Mouse (Mus musculus) small intestine, adult 10 weeks (tissue): ENCODE results near the gene Fkbp9. TPM values are rescaled to one million over a fixed set of nuclear protein-coding genes. Genes with fewer than 3 reads are reported as not detected.

Source experiments
- polyA plus RNA-seq: library from polyadenylated mRNA; stranded (reverse); fragments of 350-450 nt; fragmentation: Illumina TruSeq; extraction: RNeasy Lipid Tissue Mini Kit (QIAGEN cat#74804); gene quantifications from one replicate; pipeline ENCODE4 v1.2.3, GENCODE M21; 2014; ENCODE audit warnings: low replicate concordance

Fkbp9 gene
- 9.9 TPM for polyA plus RNA-seq

DNA sequence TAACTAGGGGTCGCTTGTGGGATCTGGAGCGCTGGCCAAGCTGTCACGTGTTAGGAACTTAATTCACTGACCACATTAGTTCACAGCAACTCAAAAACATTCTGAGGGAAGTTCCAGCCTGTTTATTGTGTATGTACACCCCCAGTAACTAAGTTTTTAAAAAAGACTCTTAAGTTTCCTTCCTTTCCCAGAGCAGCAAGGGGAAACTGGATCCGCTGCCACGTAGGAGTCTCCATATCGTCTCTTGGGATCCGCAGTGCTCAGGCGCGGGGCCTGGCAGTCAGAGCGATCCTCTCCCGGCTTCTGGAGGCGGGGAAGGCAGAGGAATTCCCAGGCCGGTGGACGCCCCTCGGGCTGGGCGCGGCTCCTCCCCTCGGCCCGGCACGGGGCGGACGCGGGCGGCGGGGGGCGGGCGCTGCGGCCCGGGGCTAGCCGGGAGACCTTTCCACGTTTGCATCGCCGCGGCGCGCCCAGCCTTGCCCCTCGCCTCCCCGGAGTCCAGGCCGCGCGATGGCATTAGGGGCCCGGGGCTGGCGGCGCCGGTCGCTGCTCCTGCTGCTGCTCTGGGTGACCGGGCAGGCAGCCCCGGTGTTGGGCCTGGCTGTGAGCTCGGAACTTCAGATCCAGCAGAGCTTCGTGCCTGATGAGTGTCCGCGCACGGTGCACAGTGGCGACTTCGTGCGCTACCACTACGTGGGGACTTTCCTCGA, at the start of gene Fkbp9:
Fkbp9 (plus strand) TSS at position 363 of the 710 bp plus-strand sequence.

GRCm38 (mm10) chr6:56797311-56798151, 34.3 kb upstream of the Fkbp9 start, which contains the start of gene Kbtbd2:
Gene Kbtbd2, minus strand, starts transcription at chr6:56797813.

DNA sequence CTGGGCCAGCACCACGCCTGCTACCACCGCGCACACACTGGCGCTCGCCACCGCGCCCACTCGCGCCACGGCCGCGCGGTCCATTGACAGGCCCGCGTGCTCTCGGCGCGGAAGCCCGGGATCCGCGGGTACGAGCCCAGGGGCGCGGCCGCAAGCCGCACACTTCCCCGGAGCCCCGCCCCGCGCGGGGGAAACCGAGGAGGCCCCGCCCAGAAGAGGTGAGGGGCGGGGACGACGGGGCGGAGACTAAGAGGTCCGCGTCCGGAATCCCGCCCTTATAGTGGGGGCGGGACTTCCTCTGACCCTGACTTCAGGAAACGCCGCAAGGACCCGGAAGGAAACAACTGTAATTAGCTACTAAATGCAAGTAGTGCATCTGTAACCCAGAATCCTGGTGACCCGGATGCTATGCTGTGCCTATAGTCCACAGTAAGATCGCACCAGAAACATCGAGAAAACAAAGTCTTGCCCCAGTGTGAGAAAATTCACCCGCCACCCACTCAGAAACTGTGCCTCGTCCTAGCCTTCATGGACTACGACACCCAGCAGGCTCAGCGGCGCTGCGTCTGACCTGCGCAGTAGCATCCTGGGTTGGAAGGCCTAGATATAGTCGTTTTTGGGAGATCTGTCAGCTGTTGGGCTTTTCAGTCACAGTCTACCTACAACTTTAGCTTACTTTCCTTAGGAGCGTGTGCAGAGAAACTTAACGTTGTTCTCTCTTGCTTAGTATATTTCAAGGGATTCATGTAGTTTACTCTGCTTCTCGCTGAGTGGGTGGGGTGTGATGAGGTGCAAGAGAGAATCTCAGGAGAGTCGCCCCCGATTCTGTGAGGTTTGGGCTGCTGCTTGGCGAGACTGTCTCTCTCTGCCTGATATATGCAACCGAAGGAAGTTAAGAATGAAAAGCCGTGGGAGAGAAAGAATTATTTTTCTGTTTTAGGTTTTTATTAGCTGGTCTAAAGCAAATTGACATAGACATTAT, 92.2 kb downstream of the Fkbp9 start, which contains the start of the genes Nt5c3 and Vmn1r4:
Nt5c3 (minus strand) TSS at position 207 of the 982 bp plus-strand sequence.
Vmn1r4 (plus strand) TSS at position 290 of the 982 bp plus-strand sequence.

Other genes starting within 250 kb of the Fkbp9 start
- 83.4 TPM for gene Lsm5, start 127.3 kb upstream of the Fkbp9 start, polyA plus RNA-seq
- 64.5 TPM for gene Avl9, start 117.2 kb upstream of the Fkbp9 start, polyA plus RNA-seq
- gene Kbtbd2, start 34.2 kb upstream of the Fkbp9 start, polyA plus RNA-seq: 39.9 TPM
- 107 TPM for gene Nt5c3, start 91.9 kb downstream of the Fkbp9 start, polyA plus RNA-seq
- 0.33 TPM for gene Vmn1r4, start 92.0 kb downstream of the Fkbp9 start, polyA plus RNA-seq
- gene Vmn1r5, start 138.2 kb downstream of the Fkbp9 start, polyA plus RNA-seq: not detected
- gene Vmn1r6, start 165.2 kb downstream of the Fkbp9 start, polyA plus RNA-seq: not detected
- gene Vmn1r7, start 193.3 kb downstream of the Fkbp9 start, polyA plus RNA-seq: not detected
- not detected for gene Vmn1r8, start 200.2 kb downstream of the Fkbp9 start, polyA plus RNA-seq
- not detected for gene Vmn1r9, start 234.7 kb downstream of the Fkbp9 start, polyA plus RNA-seq